Mouse (Mus musculus) lung, postnatal 36 days (tissue): ENCODE results near the gene Gpc1.

ENCODE experiments used
- DNase-seq: peaks from one replicate; pipeline ENCODE4 v3.0.0; 2022; ENCODE audit warnings: mixed read lengths

Gpc1 gene

GRCm38 (mm10) chr1:92831188-92832001, at the start of gene Gpc1:
Gene Gpc1, plus strand, starts transcription at chr1:92831645.
- DNase-seq, result peak; percentile 78

DNA sequence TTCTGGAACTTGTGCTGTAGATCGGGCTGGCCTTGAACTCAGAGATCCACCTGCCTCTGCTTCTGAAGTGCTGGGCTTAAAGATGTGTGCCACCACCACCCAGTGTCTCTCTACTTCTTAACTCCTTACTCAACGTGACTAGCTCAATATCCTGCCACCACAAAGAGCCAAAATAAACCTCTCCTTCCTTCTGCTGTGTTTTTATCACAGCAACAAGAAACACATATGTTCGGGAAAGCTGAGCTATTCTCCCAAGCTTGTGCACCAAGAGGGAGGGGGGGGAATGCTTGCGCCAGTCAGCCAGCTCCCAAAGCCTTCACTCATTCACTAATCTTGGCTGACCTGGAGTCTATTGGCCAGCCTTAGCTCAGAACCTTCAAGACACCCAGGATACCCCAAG, 49.6 kb upstream of the Gpc1 start:
- no peak for DNase-seq

GRCm38 (mm10) chr1:92782587-92782986, 48.9 kb upstream of the Gpc1 start:
- DNase-seq, result no peak

DNA sequence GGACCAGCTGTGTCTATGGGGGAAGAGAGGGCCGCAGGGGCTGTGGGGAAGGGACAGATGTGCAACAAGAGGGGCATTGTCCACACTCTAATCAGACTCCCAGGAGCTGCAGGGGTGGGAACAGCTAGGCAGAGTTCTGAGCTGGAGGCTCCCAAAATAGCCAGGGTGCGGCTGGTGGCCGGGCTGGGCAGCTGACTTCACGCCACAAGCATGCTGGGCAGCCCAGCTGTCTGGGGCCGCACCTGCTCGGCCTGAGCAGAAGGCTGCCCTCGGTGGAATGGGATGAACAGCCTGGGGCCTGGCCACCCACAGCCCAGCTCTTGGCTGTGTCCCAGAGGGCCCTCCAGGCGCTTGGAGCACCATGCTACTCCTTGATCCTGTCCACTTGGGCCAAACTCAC, 44.2 kb upstream of the Gpc1 start:
- DNase-seq, result peak; percentile 3

GRCm38 (mm10) chr1:92788049-92788448, 43.4 kb upstream of the Gpc1 start:
- DNase-seq, result no peak

- no peak for DNase-seq
Observed at GRCm38 (mm10) chr1:92790628-92791027, 40.8 kb upstream of the Gpc1 start.

GRCm38 (mm10) chr1:92791070-92791831, 40.2 kb upstream of the Gpc1 start:
- peak; percentile 30 for DNase-seq

- DNase-seq, result no peak
Observed at GRCm38 (mm10) chr1:92793781-92794180, 37.7 kb upstream of the Gpc1 start.

DNA sequence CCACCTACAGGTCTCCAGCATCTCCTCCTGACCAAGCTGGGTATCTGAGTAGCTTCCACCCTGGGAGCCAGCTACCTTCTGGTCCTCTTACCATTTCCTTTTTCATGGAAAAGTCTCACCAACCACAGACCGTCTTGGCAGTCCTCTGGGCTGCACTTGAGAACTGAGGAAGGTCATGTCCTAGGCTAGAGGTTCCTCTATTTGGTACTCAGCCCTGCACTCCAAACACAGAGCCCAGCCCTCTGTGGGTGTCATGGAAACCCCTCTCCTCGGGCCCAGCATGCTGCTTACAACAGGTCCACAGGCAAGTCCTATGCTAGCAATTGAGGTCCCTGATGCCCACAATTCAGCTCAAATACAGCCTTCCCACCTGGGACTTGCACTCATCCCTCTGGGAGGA, 33.0 kb upstream of the Gpc1 start:
- DNase-seq, result no peak

DNA sequence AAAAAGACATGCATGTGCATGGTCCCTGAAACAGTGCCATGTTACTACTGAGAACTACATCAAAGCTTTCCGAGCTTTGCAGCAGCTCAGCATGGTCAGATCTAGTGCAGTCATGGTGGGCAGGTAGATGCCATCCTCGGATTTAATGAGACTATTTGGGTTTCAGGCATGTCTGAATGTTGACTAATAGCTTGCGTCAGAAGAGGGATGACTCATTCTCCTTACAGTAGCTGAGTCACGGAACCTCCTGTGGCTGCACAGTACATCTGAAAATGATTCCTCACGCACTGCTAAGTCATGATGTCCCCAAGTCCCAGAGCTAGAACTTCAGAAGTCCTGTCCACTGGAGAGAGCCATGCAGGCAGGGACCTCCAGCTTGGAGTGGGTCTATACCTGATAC, 31.8 kb upstream of the Gpc1 start:
- DNase-seq, result peak; percentile 4

DNA sequence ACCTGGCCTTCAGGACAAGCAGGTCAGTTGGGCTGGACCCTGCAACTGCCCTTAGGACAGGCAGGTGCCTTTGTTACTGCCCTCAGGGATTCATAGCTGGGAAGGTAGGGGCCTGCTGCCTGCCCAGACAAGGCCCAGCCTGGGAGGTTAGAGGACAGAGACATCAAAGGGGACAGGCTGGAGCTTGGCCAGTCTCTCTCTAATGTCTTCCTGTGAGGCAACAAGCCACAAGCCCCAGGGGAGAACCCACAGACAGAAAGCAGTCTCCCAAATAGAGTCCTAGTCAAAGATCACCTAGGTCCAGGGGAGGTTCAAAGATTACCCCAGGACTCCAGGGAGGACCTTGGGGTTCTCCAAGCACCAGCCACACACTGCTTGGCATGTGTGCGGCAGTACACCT, 29.1 kb upstream of the Gpc1 start:
- peak; percentile 10 for DNase-seq

DNA sequence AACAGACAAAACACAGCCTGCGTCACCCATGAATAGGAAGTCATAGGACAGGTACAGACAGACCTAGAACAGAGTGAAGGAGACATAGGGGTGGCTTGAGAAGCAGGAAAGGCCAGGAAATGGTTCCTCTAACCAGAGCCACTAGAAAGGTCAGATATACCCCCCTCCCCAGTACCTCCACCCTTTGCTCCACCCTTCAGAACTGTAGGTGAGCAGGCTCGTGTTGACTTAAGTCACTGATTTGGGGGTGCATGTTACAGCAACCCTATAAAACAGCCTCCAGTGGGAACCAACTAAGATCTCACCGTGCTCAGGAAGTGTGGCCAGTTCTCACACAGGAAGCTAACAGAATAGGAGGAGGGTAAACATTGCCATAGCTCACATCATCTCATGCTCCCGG, 28.1 kb upstream of the Gpc1 start:
- DNase-seq, result no peak

- no peak for DNase-seq
Observed at GRCm38 (mm10) chr1:92805181-92805580, 26.3 kb upstream of the Gpc1 start.

DNA sequence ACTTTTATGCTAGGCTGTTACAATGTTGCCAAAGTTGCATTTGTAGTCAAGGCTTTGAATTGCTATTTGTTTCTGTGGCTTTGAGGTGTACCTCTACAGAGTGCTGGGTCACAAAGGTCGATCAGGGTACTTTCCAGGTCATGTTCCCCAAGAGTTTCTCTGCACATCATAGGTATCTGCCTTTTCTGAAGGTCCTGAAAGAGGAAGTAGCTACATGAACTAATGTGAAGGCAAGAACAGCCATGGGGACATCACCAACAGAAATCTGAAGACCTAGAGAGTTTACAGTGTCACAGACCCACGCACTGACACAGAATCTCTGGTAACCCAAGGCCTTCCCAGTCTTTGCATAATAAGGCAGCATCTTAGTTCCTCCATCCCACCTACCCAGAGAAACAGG, 25.6 kb upstream of the Gpc1 start:
- DNase-seq, result no peak

DNA sequence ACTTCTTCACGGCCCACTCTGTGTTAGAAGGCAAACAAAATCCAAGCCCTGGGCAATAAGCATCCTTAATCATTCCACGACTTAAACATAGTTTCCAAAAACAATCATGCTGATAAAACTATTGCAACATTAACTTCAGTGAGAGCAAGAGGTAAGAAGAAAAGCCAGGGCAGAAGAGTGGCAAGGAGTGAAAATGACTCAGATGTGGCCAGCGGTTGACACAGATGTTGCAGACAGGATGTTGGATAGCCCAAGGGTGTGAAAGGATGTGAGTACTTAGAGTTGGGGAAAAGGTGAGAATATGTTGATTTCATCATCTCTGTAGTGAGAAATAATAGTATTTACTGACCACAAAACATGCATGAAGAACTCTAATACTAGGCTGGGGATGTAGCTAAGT, 24.7 kb upstream of the Gpc1 start:
- DNase-seq, result no peak

GRCm38 (mm10) chr1:92809621-92810020, 21.8 kb upstream of the Gpc1 start:
- no peak for DNase-seq

GRCm38 (mm10) chr1:92814319-92814718, 17.1 kb upstream of the Gpc1 start:
- DNase-seq, result no peak

GRCm38 (mm10) chr1:92815100-92815499, 16.3 kb upstream of the Gpc1 start:
- no peak for DNase-seq

- DNase-seq, result no peak
Observed at GRCm38 (mm10) chr1:92815756-92816294, 15.6 kb upstream of the Gpc1 start.

- no peak for DNase-seq
Observed at GRCm38 (mm10) chr1:92830626-92831187, 738 bp upstream of the Gpc1 start.

- DNase-seq, result no peak
Observed at GRCm38 (mm10) chr1:92832011-92833010, 866 bp downstream of the Gpc1 start.

DNA sequence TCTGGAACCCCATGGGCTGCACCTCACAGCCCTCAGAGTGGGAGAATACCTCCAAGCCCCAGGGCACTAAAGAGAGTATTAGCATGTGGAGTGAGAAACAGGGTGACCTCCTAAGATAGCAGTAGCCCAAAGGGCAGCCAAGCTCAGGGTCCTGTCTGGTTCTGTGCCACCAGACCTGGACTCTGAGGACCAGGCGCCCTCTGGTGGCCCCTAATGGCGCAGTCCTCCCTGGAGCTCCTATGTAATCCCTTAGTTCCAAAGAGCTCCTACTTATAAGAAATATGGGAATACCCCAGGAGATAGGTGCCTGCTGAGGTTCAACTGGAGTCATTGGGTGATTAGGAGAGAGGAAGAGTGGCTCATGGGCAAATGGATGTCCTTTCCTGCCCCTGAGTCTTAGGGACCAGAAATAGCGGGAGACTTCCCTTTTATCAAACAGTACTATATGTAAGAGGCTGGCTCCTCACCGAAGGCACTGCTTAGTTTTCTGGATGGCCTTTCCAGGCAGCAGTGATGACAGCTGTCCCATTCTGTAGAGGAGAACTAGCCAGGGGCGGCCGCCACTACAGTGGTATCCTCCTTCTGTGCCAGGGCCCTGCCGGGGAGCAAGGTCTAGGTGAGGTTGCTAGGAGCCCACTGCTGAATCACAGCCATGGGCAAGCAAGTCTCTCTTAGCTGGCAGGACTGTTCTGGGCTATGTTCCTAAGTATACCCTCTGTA, 2.7 kb downstream of the Gpc1 start:
- peak; percentile 85 for DNase-seq
